Mouse (Mus musculus) kidney, postnatal 0 days (tissue): ENCODE measurements around the gene Iqgap2. TPM values are rescaled to one million over a fixed set of nuclear protein-coding genes. Genes with fewer than 3 reads are reported as not detected.

Experiments used
- ATAC-seq: fragments of 200-750 bp; cut with Nextera tagmentation; replicated peaks from 2 replicates; pipeline ENCODE4 v1.8.0; 2017; ENCODE audit warnings: low read depth, moderate number of reproducible peaks, moderate TSS enrichment, moderate library complexity; ENCODE audit not compliant: low FRiP score
- DNase-seq: peaks from one replicate; pipeline ENCODE4 v3.0.0-alpha.2; 2016; ENCODE audit warnings: low spot score
- H3K27ac ChIP-seq: fragments of 300-500 bp; sonication (generic); 2 replicates; pipeline ENCODE4 v1.5.1; 2014; ENCODE audit warnings: mild to moderate bottlenecking
- H3K27me3 ChIP-seq: fragments of 300-500 bp; sonication (generic); 2 replicates; pipeline ENCODE4 v1.6.1; 2014; ENCODE audit warnings: low read length, mixed read lengths; ENCODE audit not compliant: insufficient read depth
- H3K36me3 ChIP-seq: fragments of 300-500 bp; sonication (generic); 2 replicates; pipeline ENCODE4 v1.6.1; 2014; ENCODE audit warnings: low read length, mixed read lengths; ENCODE audit not compliant: insufficient read depth
- H3K4me1 ChIP-seq: fragments of 300-500 bp; sonication (generic); replicated peaks from 2 replicates; pipeline ENCODE4 v1.6.1; 2014; ENCODE audit warnings: antibody characterized with exemption, low read length, mixed read lengths; ENCODE audit not compliant: insufficient read depth
- H3K4me2 ChIP-seq: fragments of 300-500 bp; sonication (generic); 2 replicates; pipeline ENCODE4 v1.6.1; 2014; ENCODE audit warnings: mild to moderate bottlenecking, low read length, moderate library complexity, mixed read lengths
- H3K4me3 ChIP-seq: fragments of 300-500 bp; sonication (generic); replicated peaks from 2 replicates; pipeline ENCODE4 v1.5.1; 2014; ENCODE audit warnings: low read depth, low read length
- H3K9ac ChIP-seq: fragments of 300-500 bp; sonication (generic); 2 replicates; pipeline ENCODE4 v1.6.1; 2014; ENCODE audit warnings: low read depth, low read length
- H3K9me3 ChIP-seq: fragments of 300-500 bp; sonication (generic); replicated peaks from 2 replicates; pipeline ENCODE4 v1.6.1; 2016; ENCODE audit warnings: low read length, inconsistent platforms, mixed read lengths
- CTCF ChIP-seq: IDR thresholded peaks from 2 replicates; pipeline ENCODE4 v1.5.1; 2016; ENCODE audit warnings: antibody characterized with exemption, low read depth, mild to moderate bottlenecking, moderate library complexity
- WGBS: fragments of 180-500 bp; shearing (Covaris S2); extraction: QIAGEN DNeasy Blood & Tissue Kit; methylation state at CpG from one replicate; pipeline ENCODE4 v1.1.7; 2014; 5-methylcytosine and 5-hydroxymethylcytosine counted together
- polyA plus RNA-seq: library from polyadenylated mRNA; unstranded; fragments of >200 nt; fragmentation: Nextera tagmentation; extraction: Ambion mirVana; gene quantifications from 2 replicates; pipeline ENCODE4 v1.2.1, GENCODE M21; 2015

The Iqgap2 gene
- polyA plus RNA-seq, result 9.8 and 11.1 TPM in 2 replicates

DNA sequence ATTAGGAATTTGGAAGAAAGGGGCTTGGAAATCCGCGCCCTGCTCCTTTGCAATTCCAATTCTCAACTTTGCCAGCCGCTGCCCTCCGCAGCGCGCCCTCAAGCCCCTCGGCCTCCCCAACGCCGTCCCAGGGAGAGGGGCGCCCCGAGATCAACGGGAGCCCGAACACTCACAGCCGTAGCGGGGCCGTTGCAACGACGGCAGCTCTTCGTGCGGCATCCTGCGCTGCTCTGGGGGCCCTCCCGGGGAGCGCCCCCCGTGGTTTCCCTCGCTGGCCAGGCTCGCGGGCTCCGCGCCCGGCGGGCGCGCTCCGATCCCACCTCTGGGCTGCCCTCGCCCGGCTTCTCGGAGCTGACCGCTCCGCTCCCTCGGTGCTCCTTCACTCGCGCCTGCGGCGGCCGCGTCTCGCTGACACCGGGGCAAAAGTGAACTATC is at the start of gene Iqgap2:
Gene Iqgap2, minus strand, starts transcription at position 432 of the 435 bp plus-strand sequence.
- no peaks in the 10 kb centered on the region for H3K27me3 ChIP-seq
- DNase-seq (no peak), ATAC-seq (peak; percentile 58)
- H3K36me3 ChIP-seq, result no peaks in the 10 kb centered on the region
- no peak for TF ChIP-seq CTCF
- peak within 1 kb of the TSS; percentile 99 for H3K4me2 ChIP-seq
- H3K9ac ChIP-seq, result peak within 1 kb of the TSS; percentile 57
- H3K27ac ChIP-seq, result peak within 1 kb of the TSS; percentile 43; the same call in 1 of the 2 replicates
- H3K4me3 ChIP-seq, result peak within 1 kb of the TSS; percentile 67
- no peaks in the 10 kb centered on the region for H3K4me1 ChIP-seq
- H3K9me3 ChIP-seq, result no peaks in the 10 kb centered on the region
- under 1% methylated on average over 40 of the region's 48 CpGs for WGBS

- no peak for ATAC-seq
- no peaks in the 10 kb centered on the region for H3K36me3 ChIP-seq
- TF ChIP-seq CTCF, result no peak
- H3K4me1 ChIP-seq, result no peaks in the 10 kb centered on the region
- no peak overlapping the region for H3K27ac ChIP-seq
- H3K4me3 ChIP-seq, result no peak overlapping the region
- H3K9me3 ChIP-seq, result no peaks in the 10 kb centered on the region
- no peaks in the 10 kb centered on the region for H3K27me3 ChIP-seq
- H3K4me2 ChIP-seq, result no peak overlapping the region
- no peak for DNase-seq
- H3K9ac ChIP-seq, result no peak overlapping the region
- 65% methylated on average over 5 of the region's 5 CpGs for WGBS
These were observed 49.1 kb upstream of the Iqgap2 start for GRCm38 (mm10) chr13:95940811-95941210.

- no peak overlapping the region for H3K9ac ChIP-seq
- ATAC-seq (no peak), DNase-seq (no peak)
- H3K4me1 ChIP-seq, result no peaks in the 10 kb centered on the region
- no peak for TF ChIP-seq CTCF
- H3K9me3 ChIP-seq, result no peaks in the 10 kb centered on the region
- H3K4me3 ChIP-seq, result no peak overlapping the region
- H3K4me2 ChIP-seq, result no peak overlapping the region
- H3K27ac ChIP-seq, result no peak overlapping the region
- 67% methylated on average over 2 of the region's 2 CpGs for WGBS
- H3K27me3 ChIP-seq, result no peaks in the 10 kb centered on the region
- H3K36me3 ChIP-seq, result no peaks in the 10 kb centered on the region
These were observed 32.5 kb upstream of the Iqgap2 start for GRCm38 (mm10) chr13:95924201-95924621.

DNA sequence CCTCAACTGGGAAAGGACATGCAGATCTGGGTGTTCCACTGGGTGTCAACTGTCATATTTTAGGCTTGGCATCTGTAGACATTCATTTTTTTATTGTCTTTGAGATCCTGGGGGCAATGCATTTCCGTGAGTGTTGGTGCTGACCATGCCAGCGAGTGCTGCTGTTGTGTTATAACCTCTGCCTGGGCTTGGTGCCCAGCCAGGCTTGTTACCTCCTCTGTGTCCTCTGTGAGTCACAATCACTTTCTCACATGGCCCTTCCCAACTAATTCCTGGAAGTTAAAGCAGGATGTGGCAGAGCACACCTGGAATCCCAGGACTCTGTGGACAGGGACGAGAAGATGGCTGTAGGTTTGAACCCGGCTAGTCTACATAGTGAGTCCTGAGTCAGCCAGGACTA is 30.9 kb upstream of the Iqgap2 start:
- Histone ChIP-seq H3K9ac (no peak overlapping the region), H3K4me3 (no peak overlapping the region), H3K9me3 (no peaks in the 10 kb centered on the region), H3K27me3 (no peaks in the 10 kb centered on the region), H3K4me1 (no peaks in the 10 kb centered on the region), H3K36me3 (no peaks in the 10 kb centered on the region), H3K27ac (no peak overlapping the region), H3K4me2 (no peak overlapping the region)
- ATAC-seq, result no peak
- no peak for DNase-seq
- no peak for TF ChIP-seq CTCF
- WGBS, result 88% methylated on average over 4 of the region's 4 CpGs

DNA sequence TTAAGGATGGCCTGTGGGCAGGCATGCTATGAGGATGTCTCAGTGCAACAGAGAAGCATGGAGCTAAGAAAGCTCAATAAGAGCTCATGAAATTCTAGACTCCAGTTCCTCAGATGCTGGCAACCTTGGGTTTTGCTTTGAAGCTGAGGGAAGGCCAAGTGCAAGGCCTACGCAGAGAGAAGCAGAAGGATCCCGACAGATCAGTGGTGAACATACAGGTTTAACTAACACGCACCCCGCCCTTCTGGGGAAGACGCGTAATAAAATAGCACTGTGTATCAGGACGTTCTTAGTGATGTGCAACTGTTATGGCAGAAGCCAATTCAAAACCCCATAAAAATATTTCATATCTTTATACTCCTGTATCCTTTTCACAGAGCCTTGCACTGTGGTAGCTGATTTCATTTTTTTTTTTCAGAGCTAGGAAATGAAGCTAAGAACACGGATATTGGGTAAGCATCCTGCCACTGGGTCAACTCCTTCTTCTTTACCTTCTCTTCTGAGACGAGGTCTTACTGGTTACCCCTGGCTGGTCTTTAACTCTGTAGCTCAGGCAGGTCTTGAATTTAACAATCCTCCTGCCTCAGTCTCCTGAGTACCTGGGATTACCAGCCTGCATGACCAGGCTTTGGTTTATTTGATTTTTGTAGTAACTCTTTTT is 27.0 kb upstream of the Iqgap2 start:
- no peaks in the 10 kb centered on the region for H3K9me3 ChIP-seq
- no peaks in the 10 kb centered on the region for H3K36me3 ChIP-seq
- no peak overlapping the region for H3K4me2 ChIP-seq
- H3K27ac ChIP-seq, result no peak overlapping the region
- TF ChIP-seq CTCF, result no peak
- no peak overlapping the region for H3K4me3 ChIP-seq
- DNase-seq, result no peak
- no peak for ATAC-seq
- H3K4me1 ChIP-seq, result no peaks in the 10 kb centered on the region
- no peaks in the 10 kb centered on the region for H3K27me3 ChIP-seq
- no peak overlapping the region for H3K9ac ChIP-seq
- WGBS, result 90% methylated on average over 9 of the region's 9 CpGs

DNA sequence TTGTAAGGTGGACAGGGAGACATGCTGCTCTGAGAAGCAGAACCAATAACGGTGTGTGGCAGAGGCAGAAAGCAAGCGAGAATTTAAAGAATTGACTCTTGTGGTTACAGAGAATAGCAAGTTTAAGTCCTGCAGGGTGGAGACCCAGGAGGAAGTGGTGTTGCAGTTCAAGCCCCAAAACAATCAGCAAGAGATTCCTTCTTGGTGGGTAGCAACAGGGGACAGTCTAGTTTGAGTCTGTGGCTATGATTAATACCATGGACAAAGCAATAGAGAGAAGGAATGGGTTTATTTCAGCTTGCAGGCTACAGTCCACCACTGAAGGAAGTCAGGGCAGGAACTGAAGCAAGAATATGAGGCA is 21.3 kb upstream of the Iqgap2 start:
- ATAC-seq, result no peak
- H3K27me3 ChIP-seq, result no peaks in the 10 kb centered on the region
- WGBS, result 75% methylated on average over 2 of the region's 2 CpGs
- no peak overlapping the region for H3K27ac ChIP-seq
- no peaks in the 10 kb centered on the region for H3K9me3 ChIP-seq
- H3K4me2 ChIP-seq, result no peak overlapping the region
- DNase-seq, result no peak
- H3K9ac ChIP-seq, result no peak overlapping the region
- H3K4me1 ChIP-seq, result no peaks in the 10 kb centered on the region
- TF ChIP-seq CTCF, result no peak
- no peaks in the 10 kb centered on the region for H3K36me3 ChIP-seq
- H3K4me3 ChIP-seq, result no peak overlapping the region
